Mouse (Mus musculus) monocyte, adult 5-6 weeks (primary cell): Measurements from ENCODE around the gene Ndufa6. TPM values are rescaled to one million over a fixed set of nuclear protein-coding genes. Genes with fewer than 3 reads are reported as not detected.
"Not testable (repeated sequence)": the region's sequence is repeated elsewhere in the genome, so short reads cannot be mapped to it uniquely, and the experiment has no call there.

Experiments used
- ATAC-seq: fragments of 153-309, 156-312 bp; replicated peaks from 2 replicates; pipeline ENCODE4 v1.8.0; 2017; ENCODE audit warnings: mild to moderate bottlenecking; ENCODE audit not compliant: low TSS enrichment, insufficient number of reproducible peaks, severe bottlenecking, poor library complexity, low FRiP score
- total RNA-seq: library from RNA; stranded (forward); fragments of 200-1000, 200-491, 200-594 nt; gene quantifications from 3 replicates; pipeline ENCODE4 v1.2.3, GENCODE M21; 2017

Gene Ndufa6
- 139 to 263 TPM (median 256 TPM) in 3 replicates for total RNA-seq

DNA sequence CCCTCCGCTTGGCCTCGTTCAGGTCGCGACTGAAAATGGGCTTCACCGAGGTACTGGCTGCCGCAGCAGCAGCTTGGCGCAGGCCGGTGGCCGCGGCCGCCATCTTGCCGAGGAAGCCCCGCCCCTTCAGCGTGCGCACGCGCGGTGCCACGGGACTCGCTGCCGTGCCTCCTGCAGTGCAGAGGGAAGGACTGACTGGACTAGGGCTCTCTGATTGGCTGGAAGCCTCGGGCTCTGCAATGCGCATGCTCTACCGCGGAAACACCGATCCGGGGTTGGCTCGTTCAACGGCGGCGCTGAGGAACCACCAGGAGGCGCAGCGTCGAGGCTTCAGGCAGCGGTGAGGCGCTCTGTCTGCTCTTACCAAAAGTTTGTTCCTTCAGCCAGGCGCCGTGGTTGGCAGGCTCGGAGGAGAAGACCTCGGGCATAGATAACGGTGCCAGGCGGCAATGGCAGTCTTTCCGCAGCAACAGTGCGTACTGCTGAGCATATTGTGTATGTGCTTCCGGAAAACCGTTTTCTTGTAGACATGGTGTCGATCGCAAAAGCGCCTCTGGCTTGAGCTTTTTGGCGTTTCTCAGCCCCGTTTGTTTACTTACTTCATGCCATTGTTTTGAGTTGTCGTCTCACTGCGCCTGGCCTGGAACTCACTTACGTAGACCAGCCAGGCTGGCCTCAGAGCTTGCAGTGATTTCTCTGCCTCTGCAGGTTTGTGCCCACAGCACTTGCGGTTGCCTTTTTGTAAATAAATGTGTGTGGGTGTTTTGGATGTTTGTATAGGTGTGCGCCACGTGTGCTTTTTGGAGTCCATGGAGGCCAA is at the start of gene Ndufa6:
Gene Ndufa6 (minus strand): TSS at position 197 of the 820 bp plus-strand sequence.
- peak; percentile 93 for ATAC-seq

DNA sequence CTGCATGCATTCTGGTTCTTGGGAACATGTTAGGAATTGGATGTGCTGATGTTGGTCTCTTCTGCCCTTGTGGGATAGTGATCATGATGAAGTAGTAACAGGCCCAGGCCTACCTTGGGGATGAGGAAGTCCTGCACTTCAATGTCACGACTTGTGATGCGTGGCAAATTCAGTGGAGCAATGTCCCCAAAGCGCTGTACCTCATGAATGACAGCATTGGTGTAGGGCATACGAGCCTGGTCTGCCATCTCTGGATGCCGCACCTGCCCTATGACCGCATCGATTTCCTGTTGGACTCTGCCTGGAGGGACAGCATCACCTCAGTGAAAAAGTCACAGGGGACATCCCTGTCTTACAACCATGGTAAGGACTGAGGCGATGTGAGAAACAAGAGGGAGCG is 49.5 kb upstream of the Ndufa6 start:
- no peak for ATAC-seq

DNA sequence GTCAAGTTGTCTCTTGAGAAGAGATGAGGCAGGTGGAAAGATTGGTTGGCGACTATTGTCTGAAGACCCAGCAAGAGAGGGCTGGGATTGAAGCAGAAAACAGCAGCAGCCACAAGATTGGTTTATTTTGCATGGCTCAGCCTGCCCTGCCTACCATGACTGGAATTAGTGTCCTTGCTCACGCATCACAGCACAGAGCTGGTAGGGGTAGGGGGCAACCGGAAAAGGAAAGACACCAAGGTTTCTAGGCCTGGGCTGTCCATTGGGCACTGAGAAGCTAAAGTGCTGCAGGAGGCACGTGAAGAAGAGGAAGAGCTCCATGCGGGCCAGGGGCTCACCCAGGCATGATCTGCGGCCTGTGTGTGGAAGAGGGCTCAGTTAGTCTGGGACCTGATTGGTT is 48.6 kb upstream of the Ndufa6 start:
- no peak for ATAC-seq

DNA sequence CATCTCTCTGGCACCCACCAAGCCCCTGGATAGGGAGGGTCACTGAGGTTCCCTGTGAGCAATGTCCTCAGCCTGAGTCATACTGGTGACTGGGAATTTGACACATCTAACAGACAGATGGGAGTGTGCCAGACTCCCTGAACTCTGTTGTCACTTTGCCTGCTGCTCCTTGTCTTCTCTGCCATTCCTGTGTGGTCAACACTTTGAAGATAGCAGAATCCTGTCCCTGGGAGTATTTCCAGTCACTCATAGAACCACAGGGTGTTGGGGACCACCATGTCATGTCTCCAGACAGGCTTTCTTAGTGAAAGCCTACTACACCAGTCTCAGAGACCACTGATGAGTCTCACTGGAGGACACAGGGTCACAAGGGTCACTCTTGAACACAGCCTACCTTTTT is 48.0 kb upstream of the Ndufa6 start:
- ATAC-seq = no peak

DNA sequence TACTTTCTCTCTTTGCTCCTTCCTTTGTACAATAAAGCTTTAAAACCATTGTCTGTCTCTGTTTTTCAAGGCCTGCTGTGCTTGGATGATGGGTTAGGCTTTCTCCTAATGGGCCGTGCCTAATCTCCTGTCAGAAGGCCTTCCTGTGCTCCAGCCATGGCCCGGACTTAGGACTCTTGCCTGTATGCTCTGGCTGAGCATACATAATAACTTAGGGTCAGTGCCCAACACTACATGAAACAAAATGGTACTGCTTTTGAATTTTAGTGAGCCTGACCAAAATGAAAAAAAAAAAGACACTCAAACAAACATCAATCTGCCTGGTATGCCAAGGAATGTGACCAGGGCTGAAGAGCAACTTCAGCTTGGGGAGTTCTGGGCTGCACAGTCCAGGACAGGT is 47.4 kb upstream of the Ndufa6 start:
- no peak for ATAC-seq

DNA sequence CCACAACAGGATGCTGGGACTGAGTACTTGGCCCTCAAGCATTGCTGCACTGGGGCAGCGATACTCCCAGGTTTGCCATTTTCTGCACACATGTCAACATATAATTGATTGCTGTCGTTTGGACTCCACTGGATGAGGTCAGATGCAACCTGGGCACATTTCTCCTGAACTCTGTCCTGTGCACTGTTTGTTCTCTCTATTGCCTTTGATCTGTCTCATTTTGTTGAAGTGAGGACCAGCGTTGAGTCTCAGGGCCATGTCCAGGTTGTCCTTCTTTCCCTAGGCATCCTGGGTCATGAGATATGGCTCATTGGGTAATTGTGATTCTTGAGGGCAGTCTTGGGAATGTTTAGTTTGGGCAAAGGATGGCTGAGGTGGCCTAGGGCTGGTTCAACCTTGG is 41.8 kb upstream of the Ndufa6 start:
- not testable (repeated sequence) for ATAC-seq

DNA sequence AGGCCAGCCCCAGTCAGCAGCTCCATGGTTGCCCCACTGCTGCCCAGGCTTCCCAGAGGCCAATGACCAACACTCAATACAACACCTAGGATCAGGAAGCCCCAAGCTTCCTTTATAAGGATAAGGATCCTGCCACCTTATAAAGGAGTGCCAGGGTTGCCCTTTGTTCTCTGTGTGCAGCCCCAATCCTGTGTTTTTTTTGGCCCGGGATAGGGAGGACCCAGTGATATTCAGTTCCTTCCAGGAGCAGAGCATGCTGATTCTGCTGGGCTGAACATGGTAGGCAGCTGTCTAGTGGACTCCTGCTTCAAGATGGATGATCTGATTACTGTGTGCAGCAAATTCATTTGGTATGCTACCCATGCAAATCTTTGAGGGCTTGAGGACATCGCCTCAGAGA is 39.8 kb upstream of the Ndufa6 start, which contains the start of gene Cyp2d11:
Gene Cyp2d11 (minus strand): TSS at position 101 of the 400 bp plus-strand sequence.
- ATAC-seq = not testable (repeated sequence)

DNA sequence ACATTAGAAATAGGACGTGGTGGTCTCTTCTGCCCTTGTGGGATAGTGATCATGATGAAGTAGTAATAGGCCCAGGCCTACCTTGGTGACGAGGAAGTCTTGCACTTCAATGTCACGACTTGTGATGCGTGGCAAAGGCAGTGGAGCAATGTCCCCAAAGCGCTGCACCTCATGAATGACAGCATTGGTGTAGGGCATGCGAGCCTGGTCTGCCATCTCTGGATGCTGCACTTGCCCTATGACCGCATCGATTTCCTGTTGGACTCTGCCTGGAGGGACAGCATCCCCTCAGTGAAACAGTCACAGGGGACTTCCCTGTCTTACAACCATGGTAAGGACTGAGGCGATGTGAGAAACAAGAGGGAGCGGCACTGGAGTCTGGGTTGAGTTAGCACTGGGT is 35.8 kb upstream of the Ndufa6 start:
- ATAC-seq = not testable (repeated sequence)

DNA sequence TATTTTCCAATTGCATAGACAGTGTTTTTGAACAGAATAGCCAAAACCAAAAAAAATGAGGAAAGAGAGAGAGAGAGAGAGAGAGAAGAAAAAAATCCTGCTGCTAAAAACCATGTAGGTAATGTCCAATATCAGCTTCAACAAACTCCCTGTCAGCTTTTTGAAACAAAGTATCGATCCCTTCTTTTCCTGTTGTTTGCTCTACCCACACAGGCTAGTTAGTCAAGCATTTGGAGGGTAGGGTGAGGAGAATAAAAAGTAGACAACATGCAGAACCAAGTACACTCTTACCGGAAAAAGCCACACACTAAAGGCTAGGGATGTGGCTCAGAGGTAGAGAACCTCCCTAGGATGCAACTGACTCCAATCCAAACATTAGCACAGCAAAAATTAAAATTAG is 31.6 kb upstream of the Ndufa6 start:
- ATAC-seq = no peak

DNA sequence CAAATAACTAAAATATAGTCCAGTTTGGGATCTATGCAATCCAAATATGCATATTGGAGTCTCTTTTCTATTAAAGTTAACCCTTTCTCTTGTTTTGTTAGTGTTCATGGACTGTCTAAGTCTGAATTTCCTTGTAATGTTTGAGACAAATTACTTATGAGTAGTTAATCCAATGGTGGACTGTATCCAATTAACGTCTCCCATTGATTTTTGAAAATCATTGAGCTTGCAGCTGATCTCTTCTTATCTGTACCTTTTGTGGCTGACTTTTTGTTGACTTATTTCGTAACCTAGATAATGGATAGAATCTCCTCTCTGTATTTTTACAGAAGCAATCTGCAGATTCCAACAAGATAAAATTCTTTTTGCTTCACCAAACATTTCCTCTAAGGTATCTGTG is 28.3 kb upstream of the Ndufa6 start:
- ATAC-seq = no peak

DNA sequence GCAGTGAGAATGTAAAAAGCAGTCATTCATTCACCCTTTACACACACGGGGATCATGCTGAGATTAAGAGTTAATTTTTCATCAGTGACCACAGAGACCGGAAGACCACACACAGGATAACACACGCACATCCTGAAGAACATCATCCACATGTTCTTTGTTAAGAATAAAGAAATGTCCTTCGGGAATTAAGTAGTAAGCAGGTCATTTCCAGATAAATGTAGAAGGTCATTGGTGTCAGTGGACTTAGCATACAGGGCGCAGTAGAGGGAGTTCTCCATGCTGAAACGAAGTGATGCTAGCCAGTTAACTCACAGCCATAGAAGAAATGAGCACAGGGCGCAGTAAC is 26.6 kb upstream of the Ndufa6 start:
- no peak for ATAC-seq

DNA sequence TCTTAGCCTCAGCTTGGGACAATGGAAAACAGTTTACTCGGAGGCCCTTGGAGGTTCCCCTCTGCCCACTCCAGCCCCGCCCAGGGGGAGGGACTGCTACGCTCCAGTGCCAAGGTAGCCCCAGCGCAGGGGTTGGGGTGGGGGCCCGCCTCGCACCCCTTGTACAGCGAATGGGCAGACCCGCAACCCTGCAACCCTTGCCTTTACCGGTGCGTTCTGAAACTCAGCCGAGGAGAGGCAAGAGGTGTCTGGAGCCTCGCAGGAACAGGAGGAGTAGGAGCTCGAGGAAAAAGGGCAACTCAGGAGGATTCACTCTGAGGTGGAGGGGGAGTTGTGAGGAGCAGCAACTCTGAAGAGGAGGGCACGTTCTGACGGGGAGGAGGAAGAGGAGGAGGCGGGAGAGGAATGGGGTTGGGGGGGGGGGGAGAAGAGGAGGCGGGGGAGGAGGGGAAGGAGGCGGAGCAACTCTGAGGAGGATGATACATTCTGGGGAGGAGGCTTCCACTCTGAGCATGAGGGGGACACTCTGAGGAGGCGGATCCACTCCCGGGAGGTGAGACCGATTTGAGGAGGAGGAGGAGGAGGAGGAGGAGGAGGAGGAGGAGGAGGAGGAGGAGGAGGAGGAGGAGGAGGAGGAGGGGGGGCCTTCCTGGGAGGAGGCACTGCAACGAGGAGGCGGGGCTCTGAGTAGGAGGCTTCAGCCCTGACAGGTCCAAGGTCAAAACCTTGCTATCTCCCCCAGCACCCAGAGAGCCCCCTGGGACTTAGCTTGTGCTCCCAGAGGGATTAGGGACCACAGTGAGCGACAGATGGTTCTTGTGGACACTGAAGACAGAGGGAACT is 26.0 kb upstream of the Ndufa6 start, which contains the start of gene Cyp2d22:
Gene Cyp2d22 (minus strand): TSS at position 390 of the 843 bp plus-strand sequence.
- peak; percentile 55 for ATAC-seq

DNA sequence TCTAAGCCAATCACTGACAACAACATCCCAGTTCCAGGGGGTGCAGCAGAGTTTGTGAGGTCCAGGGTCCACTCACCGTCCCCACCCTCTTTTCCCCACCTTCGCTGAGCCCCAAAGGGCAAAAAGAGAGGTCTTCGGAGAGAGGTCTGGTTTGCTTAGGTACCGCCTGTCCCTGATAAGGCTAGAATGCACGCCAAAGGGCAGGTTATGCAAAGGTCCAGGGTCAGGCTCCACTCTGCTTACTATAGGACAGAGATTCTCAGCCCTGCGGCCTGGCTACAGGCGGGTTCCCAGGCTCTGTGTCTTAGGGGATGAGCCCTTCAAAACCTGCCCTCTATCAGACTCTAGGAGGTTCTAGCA is 25.4 kb upstream of the Ndufa6 start:
- ATAC-seq = no peak

DNA sequence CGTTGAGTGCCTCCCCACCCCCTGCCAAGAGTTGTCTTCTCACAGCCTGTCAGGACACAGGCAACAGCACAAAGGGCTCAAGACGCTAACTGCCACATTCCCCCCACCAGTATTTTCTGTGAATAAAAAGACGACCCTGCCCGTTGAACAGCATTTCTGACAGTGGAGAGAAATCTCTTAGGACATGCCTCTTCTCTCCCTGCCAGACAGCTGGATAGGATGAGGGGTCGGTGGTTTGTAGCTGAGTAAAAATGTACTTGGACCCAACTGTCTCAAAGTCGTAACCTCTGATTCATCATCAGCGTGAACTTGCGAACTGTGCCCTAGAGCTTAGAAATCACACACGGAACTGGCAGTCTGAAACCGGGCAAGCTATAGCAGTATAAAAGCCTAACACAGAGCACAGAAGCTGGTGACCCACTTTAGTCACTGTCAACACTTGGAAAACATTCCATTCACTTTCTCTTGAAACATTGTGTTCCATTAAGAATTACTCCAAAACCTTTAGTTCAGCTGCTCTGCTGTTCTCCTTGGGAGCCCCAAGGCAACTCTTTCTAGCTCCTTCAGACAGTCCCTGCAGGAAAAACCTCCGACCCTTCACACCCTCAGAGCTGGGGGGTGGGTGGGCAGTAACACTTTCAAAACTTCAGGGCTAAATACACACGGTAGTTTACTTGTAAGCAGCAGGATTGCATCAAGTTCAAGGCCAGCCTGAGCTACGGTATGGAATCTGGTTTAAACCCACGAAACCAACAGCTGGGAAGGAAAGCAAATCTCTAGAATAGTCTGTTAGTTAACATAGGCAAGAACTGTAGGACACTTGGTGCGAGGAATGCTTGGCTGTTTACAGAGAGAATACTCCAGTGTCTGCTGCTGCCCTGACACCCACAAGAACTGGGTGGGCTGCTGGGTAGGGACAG is 24.4 kb upstream of the Ndufa6 start:
- ATAC-seq = no peak

DNA sequence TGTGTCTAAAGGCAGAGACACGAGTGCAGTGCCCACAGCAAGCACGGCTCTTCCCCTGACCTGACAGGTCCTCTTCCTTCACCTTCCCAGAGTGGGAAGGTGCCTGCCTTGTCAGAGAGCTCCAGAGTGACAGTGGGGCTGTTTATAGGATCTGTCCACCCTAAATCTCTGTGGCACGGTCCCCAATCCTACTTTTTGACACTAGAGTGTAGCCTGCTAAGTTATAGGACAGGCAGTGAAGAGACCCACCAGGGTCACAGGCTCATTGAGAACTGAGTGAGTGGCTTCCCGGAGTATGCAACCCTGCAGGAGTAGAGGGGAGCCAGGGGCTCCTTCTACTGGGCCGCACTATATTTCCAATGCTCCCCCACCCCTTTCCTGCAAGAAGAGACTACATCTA is 23.6 kb upstream of the Ndufa6 start:
- ATAC-seq = no peak

DNA sequence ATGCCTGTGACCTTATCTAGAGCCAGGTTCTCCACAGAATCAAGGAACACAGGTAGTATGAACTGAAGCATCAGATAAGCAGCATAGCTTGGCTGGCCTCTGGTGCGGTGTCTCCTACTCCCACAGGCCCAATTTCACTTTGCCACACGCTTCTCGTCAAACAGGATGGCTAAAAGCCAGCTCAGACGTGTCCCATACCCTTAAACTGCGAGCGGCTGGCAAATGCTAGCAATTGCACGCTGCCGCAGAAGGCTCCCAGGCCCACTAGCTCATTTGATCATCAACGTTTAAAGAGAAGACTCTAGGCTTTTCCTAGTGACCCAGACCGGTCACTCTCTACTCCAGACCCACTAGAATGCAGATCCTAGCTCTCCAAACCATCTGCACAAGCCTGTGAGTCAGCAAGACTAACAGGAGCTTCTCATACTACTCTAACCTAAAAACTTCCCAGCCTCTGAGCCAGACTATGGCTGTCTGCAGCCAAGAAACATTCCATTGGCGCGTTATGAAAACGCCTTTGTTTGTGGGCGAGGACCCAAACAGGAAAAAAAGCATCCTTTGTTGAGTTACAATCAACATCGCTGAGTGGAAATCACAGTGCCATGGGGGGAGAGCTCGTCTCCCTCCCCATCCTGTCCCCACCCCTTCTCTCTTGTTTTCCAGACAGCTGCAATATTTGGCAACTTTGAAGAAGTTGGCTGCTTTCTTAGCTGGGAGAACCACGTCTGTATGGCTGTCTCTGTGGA is 22.4 kb upstream of the Ndufa6 start:
- no peak for ATAC-seq

DNA sequence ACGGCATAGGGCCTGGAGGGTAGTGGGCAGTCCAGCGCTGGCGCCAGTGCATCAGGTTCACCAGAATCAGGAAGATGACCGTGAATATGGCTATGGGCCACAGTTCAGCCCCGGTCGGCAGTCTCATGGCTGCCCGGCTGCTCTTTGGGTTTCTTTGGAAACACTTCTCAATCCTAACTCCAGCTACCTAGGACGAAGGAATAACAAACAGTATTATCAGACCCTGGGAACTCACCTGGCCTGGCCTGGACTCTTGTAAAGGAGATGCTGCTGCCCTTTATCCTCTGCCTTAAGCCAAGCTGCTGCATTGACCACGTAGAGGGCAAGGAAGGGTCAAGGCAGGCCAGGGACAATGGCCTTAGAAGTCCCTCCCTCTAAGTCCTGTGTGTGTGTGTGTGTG is 21.7 kb upstream of the Ndufa6 start:
- no peak for ATAC-seq

DNA sequence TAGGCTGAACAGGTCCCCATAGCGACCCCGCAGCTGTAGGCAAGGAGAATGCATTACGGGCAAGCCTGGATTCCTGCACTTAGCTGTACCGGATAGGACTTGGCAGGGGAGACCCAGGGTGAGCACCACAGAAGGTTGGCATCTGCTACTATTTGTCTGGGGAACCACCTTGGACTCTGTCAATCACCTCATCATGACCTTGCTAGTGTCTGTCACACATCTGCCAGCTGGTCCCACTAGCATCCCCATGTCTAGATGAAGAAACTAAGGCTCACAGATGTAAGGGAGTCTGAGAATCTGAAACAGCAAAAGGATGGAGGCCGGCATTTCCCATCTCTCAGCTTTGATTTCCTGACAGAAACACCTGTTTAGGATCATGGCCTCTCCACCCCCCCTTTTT is 20.3 kb upstream of the Ndufa6 start:
- no peak for ATAC-seq
